Mouse (Mus musculus) gonadal fat pad, adult 2 months (tissue): ENCODE data around the gene Dhx15. TPM values are rescaled to one million over a fixed set of nuclear protein-coding genes. Genes with fewer than 3 reads are reported as not detected.

Experiments
- DNase-seq: peaks from one replicate; pipeline ENCODE4 v3.0.0-alpha.2; 2012; ENCODE audit warnings: low read depth
- polyA plus RNA-seq: library from polyadenylated mRNA; depleted of rRNA; stranded (reverse); fragments of >200 nt; gene quantifications from 2 replicates; pipeline ENCODE4 v1.2.3, GENCODE M21; 2012; rRNA removed

Gene Dhx15
- polyA plus RNA-seq, 1 experiment: 40.4 TPM

GRCm38 (mm10) chr5:52110808-52111663, 79.3 kb downstream of the Dhx15 start:
- DNase-seq: no peak

Other genes with a start within 250 kb of the Dhx15 start
- gene Sod3, start 173.3 kb upstream of the Dhx15 start, polyA plus RNA-seq: 97.9 and 104 TPM in 2 replicates